Mouse (Mus musculus) cortical plate, adult 2 months (tissue): ENCODE measurements around the gene Pawr.

Experiments used
- CTCF ChIP-seq: fragments of 200-500 bp; IDR thresholded peaks from 2 replicates; pipeline ENCODE4 v1.5.1; 2011; ENCODE audit warnings: mild to moderate bottlenecking, control low read depth, low read length; ENCODE audit not compliant: insufficient read depth; ENCODE audit errors: extremely low read depth
- POLR2A ChIP-seq: fragments of 200-500 bp; IDR thresholded peaks from 2 replicates; pipeline ENCODE4 v1.6.1; 2011; ENCODE audit warnings: mild to moderate bottlenecking, low read length, control low read depth; ENCODE audit not compliant: insufficient read depth; ENCODE audit errors: extremely low read depth

DNA sequence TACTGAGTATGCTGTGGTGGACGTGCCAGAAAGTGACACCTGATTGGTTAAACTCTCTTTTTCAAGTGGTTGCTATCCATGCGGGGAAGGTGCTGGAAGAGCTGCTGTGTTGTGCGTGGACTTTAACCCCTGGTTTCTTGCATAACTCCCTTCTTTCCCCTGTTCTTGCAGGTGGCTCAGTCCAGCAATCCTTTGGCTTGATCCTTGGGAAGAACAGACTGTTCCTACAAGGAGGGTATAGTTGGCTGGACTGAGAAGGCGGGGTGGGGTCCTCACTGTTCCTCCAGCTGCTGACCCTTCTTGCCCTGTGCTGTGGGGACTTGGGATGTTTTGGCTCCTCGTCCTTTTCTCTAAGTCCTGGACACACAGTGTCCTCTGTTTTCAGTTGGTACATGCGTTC, 36.4 kb downstream of the Pawr start:
- TF ChIP-seq POLR2A (no peak), CTCF (no peak)
